Mouse (Mus musculus): Measurements from ENCODE around the gene Irgm1. TPM values are rescaled to one million over a fixed set of nuclear protein-coding genes. Genes with fewer than 3 reads are reported as not detected.
"Not testable (repeated sequence)": the region's sequence is repeated elsewhere in the genome, so short reads cannot be mapped to it uniquely, and the experiment has no call there.

Irgm1 gene
- total and polyA plus RNA-seq, 2 experiments from 2014 or later, result 15.0 to 34.7 TPM

- 68% methylated on average over 4 of the region's 4 CpGs for WGBS
- Histone ChIP-seq H3K4me1 (ENCODE audit: control insufficient read depth, insufficient read depth) (no peaks in the 10 kb centered on the region), H3K27me3 (ENCODE audit: control insufficient read depth, insufficient read depth, low read length) (no peaks in the 10 kb centered on the region), H3K9ac (replicated peaks; ENCODE audit: low read depth, low read length) (no peak overlapping the region), H3K9me3 (replicated peaks; ENCODE audit: control insufficient read depth, low read length) (no peaks in the 10 kb centered on the region), H3K27ac (ENCODE audit: low read depth) (no peak overlapping the region), H3K36me3 (replicated peaks; ENCODE audit: control insufficient read depth, insufficient read depth, low read length) (no peaks in the 10 kb centered on the region), H3K4me3 (ENCODE audit: low read depth, low read length) (no peak overlapping the region), H3K4me2 (ENCODE audit: low read depth, low read length) (no peak overlapping the region)
- ATAC-seq (ENCODE audit: insufficient read depth, low read depth) (no peak), DNase-seq (ENCODE audit: low spot score) (no peak)
- TF ChIP-seq EP300 (IDR thresholded peaks at IDR 0.05; ENCODE audit: low read depth) (no peak), CTCF (IDR thresholded peaks at IDR 0.05; ENCODE audit: low read depth) (no peak)
Observed at GRCm38 (mm10) chr11:48852190-48852589, 19.3 kb downstream of the Irgm1 start.

GRCm38 (mm10) chr11:48851270-48851995 is 20.1 kb downstream of the Irgm1 start:
- Histone ChIP-seq H3K4me3 (ENCODE audit: low read depth, low read length) (no peak overlapping the region), H3K9me3 (replicated peaks; ENCODE audit: control insufficient read depth, low read length) (no peaks in the 10 kb centered on the region), H3K36me3 (replicated peaks; ENCODE audit: control insufficient read depth, insufficient read depth, low read length) (no peaks in the 10 kb centered on the region), H3K9ac (replicated peaks; ENCODE audit: low read depth, low read length) (no peak overlapping the region), H3K4me2 (ENCODE audit: low read depth, low read length) (no peak overlapping the region), H3K4me1 (ENCODE audit: control insufficient read depth, insufficient read depth) (no peaks in the 10 kb centered on the region), H3K27ac (ENCODE audit: low read depth) (no peak overlapping the region), H3K27me3 (ENCODE audit: control insufficient read depth, insufficient read depth, low read length) (no peaks in the 10 kb centered on the region)
- WGBS, result 85% methylated on average over 4 of the region's 4 CpGs
- DNase-seq (ENCODE audit: low spot score) (no peak), ATAC-seq (ENCODE audit: insufficient read depth, low read depth) (no peak)
- TF ChIP-seq EP300 (IDR thresholded peaks at IDR 0.05; ENCODE audit: low read depth) (no peak), CTCF (IDR thresholded peaks at IDR 0.05; ENCODE audit: low read depth) (peak; percentile 20; the same call in 1 of the 2 replicates)

- ATAC-seq (ENCODE audit: insufficient read depth, low read depth) (no peak), DNase-seq (ENCODE audit: low spot score) (no peak)
- H3K36me3 ChIP-seq (replicated peaks; ENCODE audit: control insufficient read depth, insufficient read depth, low read length), result no peaks in the 10 kb centered on the region
- H3K4me2 ChIP-seq (ENCODE audit: low read depth, low read length), result no peak overlapping the region
- 56% methylated on average over 2 of the region's 2 CpGs for WGBS
- no peak overlapping the region for H3K9ac ChIP-seq (replicated peaks; ENCODE audit: low read depth, low read length)
- no peaks in the 10 kb centered on the region for H3K9me3 ChIP-seq (replicated peaks; ENCODE audit: control insufficient read depth, low read length)
- no peak overlapping the region for H3K27ac ChIP-seq (ENCODE audit: low read depth)
- H3K4me1 ChIP-seq (ENCODE audit: control insufficient read depth, insufficient read depth), result no peaks in the 10 kb centered on the region
- no peak for TF ChIP-seq EP300 (IDR thresholded peaks at IDR 0.05; ENCODE audit: low read depth)
- TF ChIP-seq CTCF (IDR thresholded peaks at IDR 0.05; ENCODE audit: low read depth), result no peak
- H3K27me3 ChIP-seq (ENCODE audit: control insufficient read depth, insufficient read depth, low read length), result no peaks in the 10 kb centered on the region
- H3K4me3 ChIP-seq (ENCODE audit: low read depth, low read length), result no peak overlapping the region
Observed at GRCm38 (mm10) chr11:48850240-48850639, 21.2 kb downstream of the Irgm1 start.

GRCm38 (mm10) chr11:48846881-48847280 is 24.6 kb downstream of the Irgm1 start:
- Histone ChIP-seq H3K27ac (ENCODE audit: low read depth) (no peak overlapping the region), H3K4me2 (ENCODE audit: low read depth, low read length) (no peak overlapping the region), H3K9me3 (replicated peaks; ENCODE audit: control insufficient read depth, low read length) (no peaks in the 10 kb centered on the region), H3K9ac (replicated peaks; ENCODE audit: low read depth, low read length) (no peak overlapping the region), H3K4me3 (ENCODE audit: low read depth, low read length) (no peak overlapping the region), H3K27me3 (ENCODE audit: control insufficient read depth, insufficient read depth, low read length) (no peaks in the 10 kb centered on the region), H3K4me1 (ENCODE audit: control insufficient read depth, insufficient read depth) (no peaks in the 10 kb centered on the region), H3K36me3 (replicated peaks; ENCODE audit: control insufficient read depth, insufficient read depth, low read length) (no peaks in the 10 kb centered on the region)
- DNase-seq (ENCODE audit: low spot score), result no peak
- 58% methylated on average over 5 of the region's 5 CpGs for WGBS
- TF ChIP-seq EP300 (IDR thresholded peaks at IDR 0.05; ENCODE audit: low read depth), result no peak
- TF ChIP-seq CTCF (IDR thresholded peaks at IDR 0.05; ENCODE audit: low read depth), result no peak
- no peak for ATAC-seq (ENCODE audit: insufficient read depth, low read depth)

GRCm38 (mm10) chr11:48846362-48846761 is 25.1 kb downstream of the Irgm1 start:
- not testable (repeated sequence) for H3K4me1 ChIP-seq (ENCODE audit: control insufficient read depth, insufficient read depth); H3K27ac ChIP-seq (ENCODE audit: low read depth); DNase-seq (ENCODE audit: low spot score); H3K9me3 ChIP-seq (replicated peaks; ENCODE audit: control insufficient read depth, low read length); H3K4me3 ChIP-seq (ENCODE audit: low read depth, low read length); H3K9ac ChIP-seq (replicated peaks; ENCODE audit: low read depth, low read length); H3K4me2 ChIP-seq (ENCODE audit: low read depth, low read length); H3K27me3 ChIP-seq (ENCODE audit: control insufficient read depth, insufficient read depth, low read length); H3K36me3 ChIP-seq (replicated peaks; ENCODE audit: control insufficient read depth, insufficient read depth, low read length); ATAC-seq (ENCODE audit: insufficient read depth, low read depth)
- WGBS, result 86% methylated on average over 2 of the region's 2 CpGs

- WGBS, result 38% methylated on average over 13 of the region's 13 CpGs
- TF ChIP-seq EP300 (IDR thresholded peaks at IDR 0.05; ENCODE audit: low read depth) (no peak), CTCF (IDR thresholded peaks at IDR 0.05; ENCODE audit: low read depth) (no peak)
Observed at GRCm38 (mm10) chr11:48845244-48845815, 26.2 kb downstream of the Irgm1 start.

More at GRCm38 (mm10) chr11:48845244-48845815, 26.2 kb downstream of the Irgm1 start:
- H3K36me3 ChIP-seq (replicated peaks; ENCODE audit: control insufficient read depth, insufficient read depth, low read length), result no peaks in the 10 kb centered on the region
- DNase-seq (ENCODE audit: low spot score) (no peak), ATAC-seq (ENCODE audit: insufficient read depth, low read depth) (no peak)
- no peaks in the 10 kb centered on the region for H3K4me1 ChIP-seq (ENCODE audit: control insufficient read depth, insufficient read depth)
- H3K4me3 ChIP-seq (ENCODE audit: low read depth, low read length), result no peak overlapping the region
- H3K27me3 ChIP-seq (ENCODE audit: control insufficient read depth, insufficient read depth, low read length), result no peaks in the 10 kb centered on the region
- H3K27ac ChIP-seq (ENCODE audit: low read depth), result no peak overlapping the region
- H3K4me2 ChIP-seq (ENCODE audit: low read depth, low read length), result no peak overlapping the region
- H3K9me3 ChIP-seq (replicated peaks; ENCODE audit: control insufficient read depth, low read length), result no peaks in the 10 kb centered on the region
- no peak overlapping the region for H3K9ac ChIP-seq (replicated peaks; ENCODE audit: low read depth, low read length)

Measured in heart, postnatal 0 days (tissue).